Mouse (Mus musculus): ENCODE results near the gene Gm44503. TPM values are rescaled to one million over a fixed set of nuclear protein-coding genes. Genes with fewer than 3 reads are reported as not detected.

Gene Gm44503
- polyA plus RNA-seq, 1 experiment from 2014 or later, result not detected

DNA sequence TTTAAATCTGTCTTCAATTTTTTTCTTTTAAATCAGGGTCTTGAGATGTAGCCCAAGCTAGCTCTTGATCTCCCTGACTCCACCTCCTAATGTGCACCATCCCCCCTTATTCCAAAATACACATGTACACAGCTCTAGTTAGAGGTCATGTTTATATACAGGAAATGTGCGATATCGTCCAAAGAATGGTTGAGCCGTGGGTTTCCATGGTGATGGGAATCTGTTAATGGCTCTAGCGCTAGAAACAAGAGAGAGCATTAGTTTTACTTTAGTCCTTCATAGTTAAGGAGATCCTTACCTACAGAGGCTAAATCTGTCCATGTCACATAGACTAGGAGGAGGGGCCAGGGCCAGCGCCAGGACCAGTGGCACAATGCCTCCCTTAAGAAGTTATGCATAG, 91.2 kb downstream of the Gm44503 start:
- no peaks in the 10 kb centered on the region for H3K27me3 ChIP-seq (replicated peaks; ENCODE audit: control insufficient read depth, insufficient read depth, low read length)
- no peak overlapping the region for H3K4me2 ChIP-seq (ENCODE audit: low read length)
- no peak overlapping the region for H3K4me3 ChIP-seq (ENCODE audit: low read length)
- 67% methylated on average over 5 of the region's 5 CpGs for WGBS
- H3K36me3 ChIP-seq (ENCODE audit: control insufficient read depth, insufficient read depth, low read length), result no peaks in the 10 kb centered on the region
- no peak overlapping the region for H3K9ac ChIP-seq (ENCODE audit: low read depth, low read length)
- no peaks in the 10 kb centered on the region for H3K9me3 ChIP-seq (ENCODE audit: control insufficient read depth, low read length)
- no peak for ATAC-seq
- H3K27ac ChIP-seq (ENCODE audit: low read depth, low read length), result no peak overlapping the region
- no peaks in the 10 kb centered on the region; the same call in 1 of the 2 replicates for H3K4me1 ChIP-seq (ENCODE audit: control insufficient read depth, insufficient read depth, low read depth, low read length)

DNA sequence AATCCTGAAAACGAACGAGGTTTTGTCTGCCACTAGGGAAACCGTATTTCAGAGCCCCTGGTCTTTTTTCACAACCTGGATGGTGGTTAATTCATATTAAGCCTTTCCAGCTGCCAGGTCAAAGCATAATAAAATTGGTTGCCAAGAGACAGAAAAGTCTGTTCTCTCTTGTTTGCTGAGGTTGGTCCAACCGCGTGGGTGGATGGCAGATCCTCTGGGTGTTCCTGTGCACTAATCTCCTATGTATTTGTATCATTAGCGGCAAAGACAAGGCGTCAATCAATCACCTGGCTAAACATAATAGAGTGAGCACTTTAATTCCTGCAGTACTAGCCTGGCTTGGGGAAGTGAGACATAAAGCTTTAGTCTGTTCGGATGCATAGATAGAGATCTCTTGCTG, 92.0 kb downstream of the Gm44503 start:
- no peaks in the 10 kb centered on the region for H3K27me3 ChIP-seq (replicated peaks; ENCODE audit: control insufficient read depth, insufficient read depth, low read length)
- no peak overlapping the region for H3K27ac ChIP-seq (ENCODE audit: low read depth, low read length)
- no peaks in the 10 kb centered on the region for H3K36me3 ChIP-seq (ENCODE audit: control insufficient read depth, insufficient read depth, low read length)
- WGBS, result 64% methylated on average over 8 of the region's 8 CpGs
- no peak overlapping the region for H3K4me2 ChIP-seq (ENCODE audit: low read length)
- H3K9ac ChIP-seq (ENCODE audit: low read depth, low read length), result no peak overlapping the region
- H3K4me1 ChIP-seq (ENCODE audit: control insufficient read depth, insufficient read depth, low read depth, low read length), result no peaks in the 10 kb centered on the region; the same call in 1 of the 2 replicates
- no peak overlapping the region for H3K4me3 ChIP-seq (ENCODE audit: low read length)
- H3K9me3 ChIP-seq (ENCODE audit: control insufficient read depth, low read length), result no peaks in the 10 kb centered on the region
- ATAC-seq, result 0 out of 2 replicates have a peak, but pooled peaks have one; percentile 17

DNA sequence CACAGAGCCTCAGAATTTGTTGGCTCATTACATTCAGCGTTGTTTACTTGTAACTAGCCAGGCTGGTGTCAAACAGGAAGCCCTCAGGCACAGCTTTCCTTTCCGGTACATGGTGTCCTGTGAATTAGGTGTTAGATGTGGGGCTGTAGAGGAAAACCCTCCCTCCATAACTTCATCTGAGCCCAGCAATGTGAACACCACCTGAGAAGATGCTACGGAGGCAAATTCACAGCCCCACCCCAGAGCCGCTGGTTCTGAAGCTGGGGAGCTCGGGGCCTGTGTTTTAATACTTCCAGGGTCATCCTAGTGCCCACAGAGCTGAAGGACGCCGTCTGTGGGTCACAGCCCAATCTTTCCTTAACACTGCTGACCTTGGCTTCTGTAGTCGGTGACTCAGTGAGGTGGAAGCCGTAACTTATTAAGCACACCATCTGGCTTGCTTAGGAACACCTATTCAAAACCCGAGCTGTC, 96.8 kb downstream of the Gm44503 start:
- Histone ChIP-seq H3K27ac (ENCODE audit: low read depth, low read length) (no peak overlapping the region), H3K4me1 (ENCODE audit: control insufficient read depth, insufficient read depth, low read depth, low read length) (no peaks in the 10 kb centered on the region), H3K9ac (ENCODE audit: low read depth, low read length) (no peak overlapping the region), H3K4me3 (ENCODE audit: low read length) (no peak overlapping the region), H3K27me3 (replicated peaks; ENCODE audit: control insufficient read depth, insufficient read depth, low read length) (no peaks in the 10 kb centered on the region), H3K4me2 (ENCODE audit: low read length) (no peak overlapping the region), H3K9me3 (ENCODE audit: control insufficient read depth, low read length) (no peaks in the 10 kb centered on the region), H3K36me3 (ENCODE audit: control insufficient read depth, insufficient read depth, low read length) (no peaks in the 10 kb centered on the region)
- no peak for ATAC-seq
- 77% methylated on average over 10 of the region's 10 CpGs for WGBS

DNA sequence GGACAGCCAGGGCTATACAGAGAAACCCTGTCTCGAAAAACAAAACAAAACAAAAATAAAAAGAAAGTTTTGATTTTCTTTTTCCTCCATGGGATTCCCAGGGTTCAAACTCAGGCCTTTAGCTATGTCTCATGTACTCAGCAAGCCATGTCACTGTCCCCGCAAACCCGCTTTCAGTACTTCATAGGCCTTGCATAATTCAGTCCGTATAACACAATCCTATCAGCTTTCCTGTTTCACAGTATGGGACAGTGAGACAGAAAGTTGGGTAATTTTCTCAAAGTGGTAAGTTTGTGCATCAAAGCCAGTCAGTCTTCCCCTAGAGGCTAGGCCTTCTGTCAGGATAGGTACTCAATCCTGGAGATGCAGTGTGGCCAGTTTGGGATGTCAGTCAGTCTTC, 100.6 kb downstream of the Gm44503 start:
- ATAC-seq, result no peak

DNA sequence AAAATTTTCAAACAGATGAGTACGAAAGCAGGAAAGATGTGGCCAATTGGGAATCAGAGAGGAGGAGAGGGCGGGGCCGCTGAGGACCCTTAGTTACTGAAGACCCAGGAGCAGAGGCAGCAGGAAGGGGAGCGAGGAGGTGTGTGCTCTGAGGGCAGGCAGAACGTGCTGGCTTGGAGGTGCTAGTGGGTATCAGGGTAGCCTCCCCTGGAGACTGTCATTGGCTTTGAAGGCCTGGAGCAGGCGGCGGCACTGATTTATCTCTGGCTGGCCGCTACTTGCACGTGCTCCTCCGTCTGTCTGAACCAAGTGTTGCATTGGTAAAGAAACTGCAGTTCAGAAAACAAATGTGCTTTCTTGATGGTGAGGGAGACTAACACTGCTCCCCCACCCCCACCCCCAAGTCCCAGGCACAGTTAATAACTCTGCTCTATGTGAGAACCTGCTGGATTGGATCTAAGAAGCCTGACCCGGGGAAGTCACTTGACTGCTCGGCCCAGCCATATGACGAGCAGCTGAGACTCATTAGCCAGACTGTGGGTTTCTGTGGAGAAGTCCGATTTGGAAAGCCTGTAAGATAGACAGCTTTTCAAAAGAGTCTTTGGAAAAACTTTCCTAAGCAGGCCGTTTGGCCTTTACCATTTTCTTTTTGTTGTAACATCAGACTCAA, 105.1 kb downstream of the Gm44503 start:
- no peaks in the 10 kb centered on the region for H3K27me3 ChIP-seq (replicated peaks; ENCODE audit: control insufficient read depth, insufficient read depth, low read length)
- H3K27ac ChIP-seq (ENCODE audit: low read depth, low read length), result no peak overlapping the region
- H3K4me1 ChIP-seq (ENCODE audit: control insufficient read depth, insufficient read depth, low read depth, low read length), result peaks cover 4% of the 10 kb centered on the region
- H3K9ac ChIP-seq (ENCODE audit: low read depth, low read length), result peak overlapping the region; percentile 31; the same call in 1 of the 2 replicates
- no peaks in the 10 kb centered on the region for H3K36me3 ChIP-seq (ENCODE audit: control insufficient read depth, insufficient read depth, low read length)
- 36% methylated on average over 15 of the region's 15 CpGs for WGBS
- no peak for ATAC-seq
- peak overlapping the region; percentile 37; the same call in 1 of the 2 replicates for H3K4me2 ChIP-seq (ENCODE audit: low read length)
- H3K4me3 ChIP-seq (ENCODE audit: low read length), result no peak overlapping the region
- H3K9me3 ChIP-seq (ENCODE audit: control insufficient read depth, low read length), result no peaks in the 10 kb centered on the region

More for the DNA sequence above, 100.6 kb downstream of the Gm44503 start:
- Histone ChIP-seq H3K4me1 (ENCODE audit: control insufficient read depth, insufficient read depth, low read depth, low read length) (no peaks in the 10 kb centered on the region), H3K36me3 (ENCODE audit: control insufficient read depth, insufficient read depth, low read length) (no peaks in the 10 kb centered on the region), H3K4me3 (ENCODE audit: low read length) (no peak overlapping the region), H3K27me3 (replicated peaks; ENCODE audit: control insufficient read depth, insufficient read depth, low read length) (no peaks in the 10 kb centered on the region), H3K9ac (ENCODE audit: low read depth, low read length) (no peak overlapping the region), H3K4me2 (ENCODE audit: low read length) (no peak overlapping the region), H3K9me3 (ENCODE audit: control insufficient read depth, low read length) (no peaks in the 10 kb centered on the region), H3K27ac (ENCODE audit: low read depth, low read length) (no peak overlapping the region)
- WGBS, result 88% methylated on average over 4 of the region's 4 CpGs

Small RNA genes lying within 50 kb of the gene (microRNA-seq; reads per million reads assigned to microRNA genes)
- not detected for gene Gm27353

Other genes starting within 250 kb of the Gm44503 start
- 0.40 and 0.51 TPM in 2 replicates for gene Prtg, start 152.0 kb upstream of the Gm44503 start, polyA plus RNA-seq (2015; fragmentation: Nextera tagmentation; extraction: Ambion mirVana)
- 12.0 and 13.4 TPM in 2 replicates for gene Pygo1, start 33.2 kb upstream of the Gm44503 start, polyA plus RNA-seq (2015; fragmentation: Nextera tagmentation; extraction: Ambion mirVana)
- 2.4 and 2.5 TPM in 2 replicates for gene Dyx1c1, start 67 bp upstream of the Gm44503 start, polyA plus RNA-seq (2015; fragmentation: Nextera tagmentation; extraction: Ambion mirVana)
- gene Ccpg1os, start 26.5 kb downstream of the Gm44503 start, polyA plus RNA-seq (2015; fragmentation: Nextera tagmentation; extraction: Ambion mirVana), result 23.6 and 24.3 TPM in 2 replicates
- gene Ccpg1, start 26.6 kb downstream of the Gm44503 start, polyA plus RNA-seq (2015; fragmentation: Nextera tagmentation; extraction: Ambion mirVana), result 49.6 and 50.7 TPM in 2 replicates
- 14.6 and 17.3 TPM in 2 replicates for gene Pigb, start 81.5 kb downstream of the Gm44503 start, polyA plus RNA-seq (2015; fragmentation: Nextera tagmentation; extraction: Ambion mirVana)
- gene Rab27a, start 86.0 kb downstream of the Gm44503 start, polyA plus RNA-seq (2015; fragmentation: Nextera tagmentation; extraction: Ambion mirVana), result 3.8 and 4.6 TPM in 2 replicates
- gene Khdc3, start 143.0 kb downstream of the Gm44503 start, polyA plus RNA-seq (2015; fragmentation: Nextera tagmentation; extraction: Ambion mirVana), result 0.12 and 0.24 TPM in 2 replicates
- not detected in 2 replicates for gene Gm20509, start 143.6 kb downstream of the Gm44503 start, polyA plus RNA-seq (2015; fragmentation: Nextera tagmentation; extraction: Ambion mirVana)
- 93.9 and 98.9 TPM in 2 replicates for gene Rsl24d1, start 154.6 kb downstream of the Gm44503 start, polyA plus RNA-seq (2015; fragmentation: Nextera tagmentation; extraction: Ambion mirVana)